Mouse (Mus musculus): ENCODE measurements around the gene Polr2h. TPM values are rescaled to one million over a fixed set of nuclear protein-coding genes. Genes with fewer than 3 reads are reported as not detected.
A peak's percentile ranks its signal among the peaks of the same experiment; 100 is the strongest.

Gene Polr2h
- polyA plus RNA-seq, 1 experiment from 2014 or later: 148 TPM

DNA sequence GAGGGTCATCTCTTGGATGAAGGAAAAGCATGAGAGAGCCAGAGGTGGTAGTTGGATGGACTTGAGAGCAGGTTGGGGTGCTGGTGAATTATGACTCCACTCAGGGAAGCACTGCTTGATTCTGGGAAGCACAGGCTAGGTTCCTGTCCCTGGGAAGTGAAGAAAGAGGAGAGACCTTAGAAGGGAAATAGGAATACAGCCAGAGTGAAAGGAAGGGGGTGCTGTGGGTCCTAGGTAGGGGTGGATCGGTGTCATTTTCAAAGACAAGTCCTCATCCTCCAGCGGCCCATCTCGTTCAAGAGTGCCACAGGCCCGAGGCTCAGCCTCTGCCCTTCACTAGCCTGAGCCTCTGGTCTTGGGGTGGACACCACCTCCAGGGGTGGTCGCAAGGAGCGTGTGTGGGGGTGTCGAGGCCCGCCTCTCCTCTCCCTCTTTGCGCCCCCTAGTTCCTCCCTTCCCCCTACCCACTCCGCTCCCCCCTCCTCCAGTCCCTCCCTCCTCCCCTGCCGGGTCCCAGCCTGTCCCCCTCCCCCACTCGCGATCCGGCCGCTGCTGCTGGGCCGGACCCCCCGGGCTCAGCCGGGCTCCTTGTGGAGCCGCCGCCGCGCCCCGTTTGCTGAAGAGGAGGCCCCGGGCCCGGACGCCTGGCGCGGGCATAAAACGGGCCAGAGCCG lies 14.9 kb downstream of the Polr2h start:
- 0% methylated on average over 28 of the region's 30 CpGs for WGBS
- Histone ChIP-seq H3K27me3 (ENCODE audit: low read depth, poor library complexity, severe bottlenecking) (peaks cover 62% of the 10 kb centered on the region), H3K27ac (replicated peaks) (peak overlapping the region; percentile 92), H3K4me1 (peaks cover 35% of the 10 kb centered on the region), H3K36me3 (no peaks in the 10 kb centered on the region), H3K4me3 (peak overlapping the region; percentile 85), H3K9me3 (replicated peaks) (no peaks in the 10 kb centered on the region)
- no peak for DNase-seq (ENCODE audit: low spot score)

DNA sequence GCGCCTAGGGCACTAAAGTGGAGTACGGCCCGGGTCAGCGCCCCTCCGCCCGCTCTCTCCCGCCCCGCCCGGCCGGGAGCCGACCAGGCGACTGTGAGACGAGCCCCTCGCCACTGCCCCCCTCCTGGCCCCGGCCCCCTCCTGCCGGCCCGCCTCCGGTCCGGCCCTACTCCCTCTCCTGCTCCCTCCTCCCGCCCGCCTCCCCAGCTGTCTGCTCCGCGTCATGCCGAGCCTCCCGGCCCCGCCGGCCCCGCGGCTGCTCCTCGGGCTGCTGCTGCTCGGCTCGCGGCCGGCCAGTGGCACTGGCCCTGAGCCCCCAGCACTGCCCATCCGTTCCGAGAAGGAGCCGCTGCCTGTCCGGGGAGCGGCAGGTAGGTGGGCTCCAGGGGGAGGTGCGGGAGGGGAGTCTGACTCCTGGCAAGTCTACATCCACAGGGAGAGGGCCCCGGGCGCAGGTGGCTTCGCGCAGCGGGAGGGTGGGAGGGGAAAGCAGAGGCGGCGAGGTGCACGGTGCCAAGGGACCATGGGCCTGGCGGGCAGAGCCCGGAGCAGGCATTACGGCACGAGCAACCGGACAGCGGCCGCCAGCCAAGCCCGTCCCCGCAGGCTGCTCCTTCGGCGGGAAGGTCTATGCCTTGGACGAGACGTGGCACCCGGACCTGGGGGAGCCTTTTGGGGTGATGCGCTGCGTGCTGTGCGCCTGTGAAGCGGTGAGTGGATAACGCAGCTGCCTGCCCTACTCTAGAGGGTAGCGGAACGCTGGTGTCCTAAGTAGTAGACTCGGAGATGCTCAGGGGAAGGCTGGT lies 15.7 kb downstream of the Polr2h start, which contains the start of gene Chrd:
Chrd (plus strand) TSS at position 203 of the 806 bp plus-strand sequence.
- Histone ChIP-seq H3K27ac (replicated peaks) (peak within 1 kb of the TSS; percentile 92), H3K36me3 (no peaks in the 10 kb centered on the region), H3K9me3 (replicated peaks) (no peaks in the 10 kb centered on the region), H3K4me1 (peaks cover 35% of the 10 kb centered on the region), H3K4me3 (peak within 1 kb of the TSS; percentile 85), H3K27me3 (ENCODE audit: low read depth, poor library complexity, severe bottlenecking) (peaks cover 62% of the 10 kb centered on the region)
- under 1% methylated on average over 66 of the region's 70 CpGs for WGBS
- peak; percentile 81 for DNase-seq (ENCODE audit: low spot score)

DNA sequence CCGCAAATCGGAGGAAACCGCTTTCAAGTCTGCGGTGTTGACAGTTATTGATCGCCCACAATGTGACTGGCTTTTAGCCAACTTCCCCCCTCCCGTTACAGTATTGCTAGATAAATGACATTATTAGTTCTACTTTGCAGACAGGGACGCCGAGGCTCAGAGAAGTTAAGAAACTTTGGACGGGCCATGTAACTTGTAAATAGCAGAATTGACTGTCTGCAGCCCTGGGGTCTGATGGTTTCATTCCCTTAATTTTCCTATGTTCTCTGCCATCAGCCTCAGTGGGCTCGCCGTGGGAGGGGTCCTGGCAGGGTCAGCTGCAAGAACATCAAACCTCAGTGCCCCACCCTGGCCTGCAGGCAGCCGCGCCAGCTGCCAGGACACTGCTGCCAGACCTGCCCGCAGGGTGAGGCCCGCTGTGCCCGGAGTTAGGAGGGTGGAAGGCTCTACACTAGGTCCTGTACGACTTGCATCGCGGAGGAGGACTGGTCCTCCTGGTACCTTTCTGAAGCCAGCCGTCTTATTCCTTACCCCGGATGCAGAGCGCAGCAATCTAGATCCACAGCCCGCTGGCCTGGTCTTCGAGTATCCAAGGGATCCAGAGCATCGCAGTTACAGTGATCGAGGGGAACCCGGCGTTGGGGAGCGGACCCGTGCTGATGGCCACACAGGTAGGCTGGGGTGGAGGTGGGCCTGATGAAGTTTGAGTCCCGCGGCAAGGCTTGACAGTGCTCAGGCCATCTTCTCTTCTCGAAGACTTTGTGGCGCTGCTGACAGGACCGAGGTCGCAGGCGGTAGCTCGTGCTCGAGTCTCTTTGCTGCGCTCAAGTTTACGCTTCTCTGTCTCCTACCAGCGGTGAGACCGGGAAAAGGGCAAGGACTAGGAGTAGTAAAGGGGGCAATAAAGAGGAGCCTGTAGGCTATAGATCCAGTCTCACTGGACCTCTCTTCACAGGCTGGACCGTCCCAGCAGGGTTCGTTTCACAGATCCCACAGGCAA lies 16.6 kb downstream of the Polr2h start, which contains the start of gene Thpo:
Thpo (minus strand) TSS at position 781 of the 1,000 bp plus-strand sequence.
- H3K4me3 ChIP-seq: peak within 1 kb of the TSS; percentile 85
- 3% methylated on average over 45 of the region's 45 CpGs for WGBS
- DNase-seq (ENCODE audit: low spot score): peak; percentile 47
- no peaks in the 10 kb centered on the region for H3K36me3 ChIP-seq
- peak within 1 kb of the TSS; percentile 92 for H3K27ac ChIP-seq (replicated peaks)
- peaks cover 35% of the 10 kb centered on the region for H3K4me1 ChIP-seq
- H3K27me3 ChIP-seq (ENCODE audit: low read depth, poor library complexity, severe bottlenecking): peaks cover 62% of the 10 kb centered on the region
- no peaks in the 10 kb centered on the region for H3K9me3 ChIP-seq (replicated peaks)

DNA sequence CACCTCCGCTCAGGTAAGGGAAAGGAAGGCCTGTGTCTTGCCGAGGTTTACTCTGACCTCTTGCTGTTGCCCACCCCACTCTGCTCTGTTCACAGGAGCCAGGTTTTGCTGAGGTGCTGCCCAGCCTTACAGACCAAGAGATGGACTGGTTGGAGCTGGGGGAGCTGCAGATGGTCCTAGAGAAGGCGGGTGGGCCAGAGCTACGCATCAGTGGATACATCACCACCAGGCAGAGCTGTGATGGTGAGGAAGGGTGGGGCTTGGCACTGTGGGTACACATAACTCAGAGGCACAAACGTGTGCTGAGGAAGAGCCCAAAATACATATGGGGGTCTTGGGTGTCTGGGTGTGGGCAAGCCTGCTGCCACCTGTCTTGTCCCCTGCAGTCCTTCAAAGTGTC lies 18.2 kb downstream of the Polr2h start:
- 80% methylated on average over 5 of the region's 5 CpGs for WGBS
- H3K9me3 ChIP-seq (replicated peaks): no peaks in the 10 kb centered on the region
- H3K27me3 ChIP-seq (ENCODE audit: low read depth, poor library complexity, severe bottlenecking): peaks cover 55% of the 10 kb centered on the region
- no peak for DNase-seq (ENCODE audit: low spot score)
- H3K4me1 ChIP-seq: peaks cover 26% of the 10 kb centered on the region
- no peak overlapping the region for H3K4me3 ChIP-seq
- no peak overlapping the region for H3K27ac ChIP-seq (replicated peaks)
- no peaks in the 10 kb centered on the region for H3K36me3 ChIP-seq

DNA sequence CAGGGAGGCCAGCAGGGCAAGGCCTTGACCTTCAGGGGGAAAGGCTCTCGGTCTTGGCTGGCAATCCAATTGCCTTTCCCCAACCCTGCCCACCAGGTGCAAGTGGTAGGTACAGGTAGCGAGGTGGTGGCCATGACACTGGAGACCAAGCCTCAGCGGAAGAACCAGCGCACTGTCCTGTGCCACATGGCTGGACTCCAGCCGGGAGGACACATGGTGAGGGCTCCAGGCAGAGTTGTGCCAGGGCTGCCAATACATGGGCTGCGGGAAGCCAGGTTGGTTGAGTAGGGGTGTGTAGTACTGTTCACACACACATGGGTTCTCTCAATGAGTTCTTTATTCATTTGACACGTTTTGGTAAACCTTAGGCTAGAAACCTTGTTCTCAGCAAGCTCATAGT lies 18.7 kb downstream of the Polr2h start:
- WGBS: 91% methylated on average over 7 of the region's 7 CpGs
- no peaks in the 10 kb centered on the region for H3K36me3 ChIP-seq
- DNase-seq (ENCODE audit: low spot score): no peak

DNA sequence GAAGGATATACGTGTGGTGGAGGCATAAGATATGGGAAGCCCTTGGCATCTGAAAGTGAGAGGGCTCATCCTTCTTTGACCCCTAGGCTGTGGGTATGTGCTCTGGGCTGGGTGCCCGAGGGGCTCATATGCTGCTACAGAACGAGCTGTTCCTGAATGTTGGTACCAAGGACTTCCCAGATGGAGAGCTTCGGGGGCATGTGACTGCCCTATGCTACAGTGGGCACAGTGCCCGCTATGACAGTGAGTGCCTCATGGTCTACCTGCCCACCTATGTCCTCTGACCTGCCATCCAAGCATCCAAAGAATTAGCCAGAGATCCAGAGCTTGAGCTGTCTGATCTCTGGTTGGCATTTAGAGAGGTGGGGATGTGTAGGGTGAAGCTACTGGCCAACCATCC lies 19.4 kb downstream of the Polr2h start:
- no peak for DNase-seq (ENCODE audit: low spot score)
- peaks cover 47% of the 10 kb centered on the region for H3K27me3 ChIP-seq (ENCODE audit: low read depth, poor library complexity, severe bottlenecking)
- no peaks in the 10 kb centered on the region for H3K36me3 ChIP-seq
- peaks cover 26% of the 10 kb centered on the region for H3K4me1 ChIP-seq
- no peak overlapping the region for H3K27ac ChIP-seq (replicated peaks)
- H3K4me3 ChIP-seq: no peak overlapping the region
- no peaks in the 10 kb centered on the region for H3K9me3 ChIP-seq (replicated peaks)
- 79% methylated on average over 5 of the region's 5 CpGs for WGBS

More for the DNA sequence above, 18.7 kb downstream of the Polr2h start:
- H3K4me3 ChIP-seq: no peak overlapping the region
- H3K4me1 ChIP-seq: peaks cover 26% of the 10 kb centered on the region
- peaks cover 52% of the 10 kb centered on the region for H3K27me3 ChIP-seq (ENCODE audit: low read depth, poor library complexity, severe bottlenecking)
- no peak overlapping the region for H3K27ac ChIP-seq (replicated peaks)
- H3K9me3 ChIP-seq (replicated peaks): no peaks in the 10 kb centered on the region

DNA sequence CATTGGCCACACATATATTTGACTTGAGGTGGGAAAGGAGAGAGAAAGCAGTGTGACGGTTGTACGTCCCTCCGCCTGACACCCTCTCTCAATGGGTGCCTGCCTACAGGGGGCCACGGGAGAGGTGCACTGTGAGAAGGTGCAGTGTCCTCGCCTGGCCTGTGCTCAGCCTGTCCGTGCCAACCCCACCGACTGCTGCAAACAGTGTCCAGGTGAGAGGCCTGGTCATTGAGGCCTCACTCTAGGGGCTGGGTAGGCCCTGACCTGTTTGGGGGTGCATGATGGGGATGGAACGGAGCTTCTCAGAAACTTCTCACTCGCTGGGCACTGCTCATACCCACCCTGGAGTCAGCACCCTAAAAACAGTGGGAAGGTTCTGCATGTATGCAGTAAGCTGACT lies 22.4 kb downstream of the Polr2h start:
- H3K27ac ChIP-seq (replicated peaks): no peak overlapping the region
- no peaks in the 10 kb centered on the region for H3K36me3 ChIP-seq
- no peak for DNase-seq (ENCODE audit: low spot score)
- H3K4me3 ChIP-seq: no peak overlapping the region
- H3K4me1 ChIP-seq: no peaks in the 10 kb centered on the region
- peaks cover 22% of the 10 kb centered on the region for H3K27me3 ChIP-seq (ENCODE audit: low read depth, poor library complexity, severe bottlenecking)
- 89% methylated on average over 9 of the region's 9 CpGs for WGBS
- H3K9me3 ChIP-seq (replicated peaks): no peaks in the 10 kb centered on the region

DNA sequence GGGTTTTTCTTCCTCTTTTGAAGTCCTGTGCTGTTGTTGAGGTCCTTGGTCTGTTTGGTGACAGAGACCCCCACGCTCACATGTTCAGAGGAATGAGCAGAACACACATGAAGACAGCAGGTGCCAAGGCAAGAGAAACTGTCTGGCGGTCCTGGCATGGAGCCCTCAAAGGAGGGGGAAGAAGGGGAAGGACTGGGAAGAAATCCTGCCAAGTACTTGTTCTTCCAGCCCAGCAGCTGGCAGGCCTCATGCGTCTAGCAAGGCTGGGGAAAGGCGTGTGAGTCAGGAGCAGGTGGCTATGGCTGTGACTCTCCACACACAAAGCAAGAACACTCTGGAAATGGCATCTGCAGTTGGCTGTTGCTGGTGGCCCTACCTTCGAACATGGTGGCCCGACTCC lies 29.2 kb downstream of the Polr2h start:
- H3K9me3 ChIP-seq (replicated peaks): no peaks in the 10 kb centered on the region
- H3K4me1 ChIP-seq: no peaks in the 10 kb centered on the region
- no peak for DNase-seq (ENCODE audit: low spot score)
- H3K27me3 ChIP-seq (ENCODE audit: low read depth, poor library complexity, severe bottlenecking): no peaks in the 10 kb centered on the region
- WGBS: 90% methylated on average over 6 of the region's 6 CpGs
- H3K4me3 ChIP-seq: no peak overlapping the region
- no peak overlapping the region for H3K27ac ChIP-seq (replicated peaks)
- no peaks in the 10 kb centered on the region for H3K36me3 ChIP-seq

DNA sequence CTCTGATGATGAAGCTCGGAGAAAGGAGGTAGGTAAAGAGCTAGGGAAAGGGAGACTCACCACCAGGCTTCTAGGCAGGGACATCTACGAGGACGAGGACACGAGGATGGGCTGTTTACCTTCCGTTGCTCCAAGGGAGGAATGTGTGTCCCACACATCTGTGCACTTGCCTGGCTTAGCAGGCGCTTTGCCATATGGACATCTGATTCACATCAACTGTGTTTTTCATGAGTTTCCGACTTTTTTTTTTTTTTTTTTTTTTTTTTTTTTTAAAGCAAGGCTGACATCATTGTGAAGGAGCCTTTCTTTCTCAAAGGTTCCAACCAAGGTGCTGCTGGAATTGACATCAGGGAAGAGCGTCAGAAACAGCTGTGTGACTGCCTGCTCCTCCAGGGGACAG lies 33.1 kb downstream of the Polr2h start:
- 65% methylated on average over 8 of the region's 8 CpGs for WGBS
- no peak overlapping the region for H3K27ac ChIP-seq (replicated peaks)
- H3K4me3 ChIP-seq: no peak overlapping the region

DNA sequence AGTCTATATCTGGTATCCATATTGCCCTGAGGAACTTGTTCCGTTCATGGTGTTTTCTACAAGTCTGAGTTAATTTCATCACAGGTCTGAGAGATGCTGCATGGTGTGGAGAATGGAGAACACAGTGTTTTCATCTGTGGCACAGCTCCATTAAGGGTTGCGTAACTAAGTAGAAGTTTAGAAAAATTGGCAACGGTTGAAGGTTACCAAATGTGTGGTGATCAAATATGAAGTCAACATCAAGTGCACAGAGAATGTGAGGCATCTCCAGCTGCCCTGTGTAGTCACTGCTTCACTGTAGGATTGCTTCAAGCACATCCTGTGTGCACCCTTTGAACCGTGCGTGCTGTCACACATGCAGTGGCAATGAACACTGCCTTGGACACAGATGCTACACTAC lies 38.6 kb downstream of the Polr2h start:
- no peak overlapping the region for H3K4me3 ChIP-seq
- no peak overlapping the region for H3K27ac ChIP-seq (replicated peaks)
- H3K36me3 ChIP-seq: no peaks in the 10 kb centered on the region
- H3K9me3 ChIP-seq (replicated peaks): no peaks in the 10 kb centered on the region
- no peaks in the 10 kb centered on the region for H3K4me1 ChIP-seq
- 95% methylated on average over 5 of the region's 5 CpGs for WGBS
- H3K27me3 ChIP-seq (ENCODE audit: low read depth, poor library complexity, severe bottlenecking): no peaks in the 10 kb centered on the region
- DNase-seq (ENCODE audit: low spot score): no peak

More for the DNA sequence above, 33.1 kb downstream of the Polr2h start:
- Histone ChIP-seq H3K27me3 (ENCODE audit: low read depth, poor library complexity, severe bottlenecking) (no peaks in the 10 kb centered on the region), H3K4me1 (no peaks in the 10 kb centered on the region), H3K36me3 (no peaks in the 10 kb centered on the region), H3K9me3 (replicated peaks) (no peaks in the 10 kb centered on the region)
- DNase-seq (ENCODE audit: low spot score): no peak

DNA sequence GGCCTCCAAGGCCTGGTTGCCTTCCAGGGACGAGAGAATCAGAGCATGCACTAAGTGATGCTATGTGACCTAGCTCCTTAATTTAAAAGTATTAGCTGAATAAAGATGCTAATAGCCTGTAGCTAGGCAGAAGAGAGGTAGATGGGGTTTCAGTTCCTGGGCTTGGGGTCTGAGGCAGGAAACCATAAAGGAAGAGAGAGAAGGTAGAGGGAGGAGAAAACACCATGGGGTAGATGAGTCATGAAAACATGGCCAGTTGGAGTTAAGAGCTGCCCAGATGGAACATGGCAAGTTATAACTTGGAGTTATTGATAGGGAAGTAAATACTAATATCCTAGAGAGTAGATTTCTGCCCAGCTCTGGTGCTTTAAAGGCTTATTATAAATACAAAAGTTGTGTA lies 39.9 kb downstream of the Polr2h start:
- no peak for DNase-seq (ENCODE audit: low spot score)
- no peaks in the 10 kb centered on the region for H3K4me1 ChIP-seq
- H3K27me3 ChIP-seq (ENCODE audit: low read depth, poor library complexity, severe bottlenecking): no peaks in the 10 kb centered on the region
- H3K27ac ChIP-seq (replicated peaks): no peak overlapping the region
- H3K9me3 ChIP-seq (replicated peaks): no peaks in the 10 kb centered on the region
- H3K4me3 ChIP-seq: no peak overlapping the region
- H3K36me3 ChIP-seq: no peaks in the 10 kb centered on the region
- 67% methylated on average over 1 of the region's 1 CpGs for WGBS

DNA sequence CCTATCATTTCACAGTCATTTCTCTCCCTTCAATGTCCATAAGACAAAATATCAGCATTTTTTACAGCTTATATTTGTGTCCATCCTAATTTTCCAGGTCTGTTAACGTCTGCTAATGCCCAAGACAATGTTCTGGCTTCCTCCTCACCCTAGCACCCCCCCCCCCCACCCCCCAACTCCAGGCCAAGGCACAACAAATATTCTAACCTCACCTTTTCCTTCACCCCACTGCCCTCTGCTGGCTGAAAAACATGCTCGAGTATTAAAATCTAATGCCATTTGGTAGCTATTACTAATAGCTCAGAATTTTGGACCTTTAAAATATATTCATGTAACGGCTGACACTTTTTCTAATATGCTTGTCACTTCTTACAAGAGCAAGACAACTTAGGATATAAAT lies 44.2 kb downstream of the Polr2h start:
- no peaks in the 10 kb centered on the region for H3K9me3 ChIP-seq (replicated peaks)
- DNase-seq (ENCODE audit: low spot score): no peak

More for the DNA sequence above, 44.2 kb downstream of the Polr2h start:
- Histone ChIP-seq H3K27ac (replicated peaks) (no peak overlapping the region), H3K36me3 (no peaks in the 10 kb centered on the region), H3K4me3 (no peak overlapping the region), H3K27me3 (ENCODE audit: low read depth, poor library complexity, severe bottlenecking) (no peaks in the 10 kb centered on the region), H3K4me1 (no peaks in the 10 kb centered on the region)
- WGBS: 20% methylated on average over 3 of the region's 3 CpGs

All from midbrain, embryonic 10.5 days (tissue).